Mouse (Mus musculus) myocyte (in vitro differentiated cells): ENCODE results near the gene Mylk2.

Experiments
- CEBPB ChIP-seq: IDR thresholded peaks from 2 replicates; pipeline ENCODE4 v1.6.1; 2011; ENCODE audit warnings: mild to moderate bottlenecking, moderate library complexity; ENCODE audit not compliant: poor library complexity, insufficient read depth, severe bottlenecking
- E2F4 ChIP-seq: IDR thresholded peaks from one replicate; pipeline ENCODE4 v1.6.1; 2011; ENCODE audit warnings: mild to moderate bottlenecking, control low read depth, moderate library complexity; ENCODE audit not compliant: insufficient read depth
- MAX ChIP-seq: IDR thresholded peaks from one replicate; pipeline ENCODE4 v1.6.1; 2011; ENCODE audit warnings: low read depth, mild to moderate bottlenecking, control low read depth
- POLR2A ChIP-seq: IDR thresholded peaks from one replicate; pipeline ENCODE4 v1.6.1; 2011; ENCODE audit warnings: low read depth, mild to moderate bottlenecking, control low read depth, moderate library complexity; ENCODE audit not compliant: insufficient read length
- TCF12 ChIP-seq: IDR thresholded peaks from one replicate; pipeline ENCODE4 v1.6.1; 2011; ENCODE audit warnings: mild to moderate bottlenecking, control low read depth; ENCODE audit not compliant: poor library complexity, insufficient read depth, severe bottlenecking
- USF1 ChIP-seq: IDR thresholded peaks from one replicate; pipeline ENCODE4 v1.6.1; 2011; ENCODE audit warnings: low read depth, mild to moderate bottlenecking, control low read depth, moderate library complexity

GRCm38 (mm10) chr2:152931456-152932160, 20.5 kb downstream of the Mylk2 start:
- no peak for TF ChIP-seq POLR2A
- TF ChIP-seq USF1: no peak
- no peak for TF ChIP-seq TCF12
- TF ChIP-seq E2F4: no peak
- no peak for TF ChIP-seq MAX
- no peak for TF ChIP-seq CEBPB
